8 mouse cellular contexts compared by ENCODE assay signal in genomic region chr17:44671946-44672692, GRCm38 (mm10).
DNase-seq lines count a peak whose midpoint lies in the region; ATAC-seq lines count a peak whose summit lies in the region.

No protein-coding gene starts in this region.

- H3K4me2 ChIP-seq in hindbrain, embryonic 14.5 days (replicated peaks), result no peak overlapping the region
- H3K4me2 ChIP-seq in hindbrain, embryonic 12.5 days (replicated peaks), result no peak overlapping the region
- H3K4me2 ChIP-seq in forebrain, embryonic 16.5 days (ENCODE audit: low read length), result no peak overlapping the region

- no peak overlapping the region for H3K4me3 ChIP-seq in hindbrain, embryonic 14.5 days (replicated peaks; ENCODE audit: low read length)
- no peak overlapping the region for H3K4me3 ChIP-seq in hindbrain, embryonic 12.5 days
- no peak overlapping the region for H3K4me3 ChIP-seq in forebrain, embryonic 16.5 days (replicated peaks; ENCODE audit: low read length)

- H3K27ac ChIP-seq in hindbrain, embryonic 14.5 days, result no peak overlapping the region
- no peak overlapping the region for H3K27ac ChIP-seq in hindbrain, embryonic 12.5 days
- no peak overlapping the region for H3K27ac ChIP-seq in forebrain, embryonic 16.5 days (ENCODE audit: low read length)

- no peaks in the 10 kb centered on the region for H3K27me3 ChIP-seq in hindbrain, embryonic 14.5 days (ENCODE audit: control insufficient read depth, insufficient read depth, low read length)
- H3K27me3 ChIP-seq in hindbrain, embryonic 12.5 days, result no peaks in the 10 kb centered on the region
- H3K27me3 ChIP-seq in forebrain, embryonic 16.5 days (replicated peaks; ENCODE audit: control insufficient read depth, insufficient read depth, low read length), result no peaks in the 10 kb centered on the region

- H3K4me1 ChIP-seq in hindbrain, embryonic 14.5 days (replicated peaks; ENCODE audit: control insufficient read depth, insufficient read depth, low read length), result no peaks in the 10 kb centered on the region
- peaks cover 10% of the 10 kb centered on the region; the same call in 1 of the 2 replicates for H3K4me1 ChIP-seq in hindbrain, embryonic 12.5 days
- peaks cover 16% of the 10 kb centered on the region for H3K4me1 ChIP-seq in forebrain, embryonic 16.5 days (replicated peaks; ENCODE audit: control insufficient read depth, insufficient read depth, low read length)

- no peak for ATAC-seq in hindbrain, embryonic 14.5 days (ENCODE audit: low FRiP score)
- no peak for ATAC-seq in hindbrain, embryonic 12.5 days (ENCODE audit: low FRiP score)
- ATAC-seq in forebrain, embryonic 16.5 days, result peak; percentile 56
- peak; percentile 88 for ATAC-seq in megakaryocyte progenitor cell, adult 5-6 weeks (replicated peaks; ENCODE audit: poor library complexity)

- intact Hi-C loops in heart, postnatal 14 days (cut with DNase I), result no loop called here

- H3K9me3 ChIP-seq in hindbrain, embryonic 14.5 days (ENCODE audit: control insufficient read depth, low read length), result no peaks in the 10 kb centered on the region
- no peaks in the 10 kb centered on the region for H3K9me3 ChIP-seq in hindbrain, embryonic 12.5 days (replicated peaks)
- no peaks in the 10 kb centered on the region for H3K9me3 ChIP-seq in forebrain, embryonic 16.5 days (ENCODE audit: control insufficient read depth, low read length)

- H3K36me3 ChIP-seq in hindbrain, embryonic 14.5 days (replicated peaks; ENCODE audit: control insufficient read depth, insufficient read depth), result no peaks in the 10 kb centered on the region
- H3K36me3 ChIP-seq in hindbrain, embryonic 12.5 days, result no peaks in the 10 kb centered on the region
- no peaks in the 10 kb centered on the region for H3K36me3 ChIP-seq in forebrain, embryonic 16.5 days (ENCODE audit: control insufficient read depth, insufficient read depth)

- H3K9ac ChIP-seq in hindbrain, embryonic 14.5 days, result no peak overlapping the region
- no peak overlapping the region for H3K9ac ChIP-seq in hindbrain, embryonic 12.5 days
- H3K9ac ChIP-seq in forebrain, embryonic 16.5 days (replicated peaks; ENCODE audit: low read depth, low read length), result no peak overlapping the region

- peak; percentile 36 for DNase-seq in hindbrain, embryonic 14.5 days (ENCODE audit: low spot score)
- DNase-seq in adrenal gland, adult (ENCODE audit: inconsistent age in 2 of 2, low spot score in 1 of 2), result peak; percentile 48 to 56
- peak; percentile 59 to 69 for DNase-seq in heart, postnatal 14 days
- no peak for DNase-seq in kidney, postnatal 36 days
- DNase-seq in kidney, adult 11 months, result no peak

- WGBS in hindbrain, embryonic 14.5 days, result 70% methylated on average over 16 of the region's 16 CpGs
- 89% methylated on average over 16 of the region's 16 CpGs for WGBS in hindbrain, embryonic 12.5 days
- WGBS in forebrain, embryonic 16.5 days, result 58% methylated on average over 16 of the region's 16 CpGs

Comparison
In these comparisons a context has a peak if more than half of its experiments do, and no peak if none do; other contexts are left out.
1. ATAC-seq: peak in forebrain, embryonic 16.5 days (single experiment) and megakaryocyte progenitor cell, adult 5-6 weeks (single experiment); none in hindbrain, embryonic 14.5 days (single experiment) and hindbrain, embryonic 12.5 days (single experiment).
2. DNase-seq: peak in hindbrain, embryonic 14.5 days (single experiment), adrenal gland, adult (2 of 2) and heart, postnatal 14 days (2 of 2); none in kidney, postnatal 36 days (0 of 2) and kidney, adult 11 months (single experiment).